Mouse (Mus musculus): Measurements from ENCODE around the gene Enah. TPM values are rescaled to one million over a fixed set of nuclear protein-coding genes. Genes with fewer than 3 reads are reported as not detected.

Gene Enah
- polyA plus RNA-seq, 1 experiment from 2014 or later, result 32.4 TPM

- H3K9me3 ChIP-seq (replicated peaks; ENCODE audit: control insufficient read depth, low read length), result no peaks in the 10 kb centered on the region
- no peak overlapping the region for H3K27ac ChIP-seq (replicated peaks; ENCODE audit: low read depth, low read length)
- no peaks in the 10 kb centered on the region for H3K4me1 ChIP-seq (ENCODE audit: control insufficient read depth, insufficient read depth, low read length)
- WGBS, result 40% methylated on average over 9 of the region's 9 CpGs
- H3K9ac ChIP-seq (replicated peaks; ENCODE audit: low read length), result no peak overlapping the region
- DNase-seq (ENCODE audit: low spot score), result no peak
- no peak for ATAC-seq (replicated peaks; ENCODE audit: insufficient number of reproducible peaks, low FRiP score, low TSS enrichment, low read depth)
- no peak overlapping the region for H3K4me3 ChIP-seq (ENCODE audit: low read depth, low read length)
- H3K36me3 ChIP-seq (replicated peaks; ENCODE audit: control insufficient read depth, insufficient read depth, low read depth, low read length), result no peaks in the 10 kb centered on the region
- H3K4me2 ChIP-seq (ENCODE audit: low read depth, low read length), result no peak overlapping the region
- no peaks in the 10 kb centered on the region for H3K27me3 ChIP-seq (ENCODE audit: control insufficient read depth, insufficient read depth, low read length)
Measured at GRCm38 (mm10) chr1:182055122-182055521, 35.3 kb upstream of the Enah start.

DNA sequence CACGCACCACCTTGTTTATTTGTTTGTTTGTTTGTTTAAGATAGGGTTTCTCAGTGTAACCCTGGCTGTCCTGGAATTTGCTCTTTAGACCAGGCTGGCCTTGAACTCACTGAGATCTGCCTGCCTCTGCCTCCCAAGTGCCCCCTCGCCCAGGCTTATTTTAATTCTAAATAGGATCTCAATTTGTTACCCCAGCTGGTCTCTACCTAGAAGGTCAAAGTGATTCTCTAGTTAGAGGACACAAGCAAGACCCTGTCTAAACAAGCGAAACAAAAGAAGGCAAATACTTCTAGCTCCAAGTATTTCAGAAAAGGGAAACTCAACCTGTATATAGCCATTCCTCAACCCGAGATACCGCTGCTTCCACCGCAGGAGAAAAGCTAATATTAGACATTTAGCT, 34.9 kb upstream of the Enah start:
- Histone ChIP-seq H3K4me1 (ENCODE audit: control insufficient read depth, insufficient read depth, low read length) (no peaks in the 10 kb centered on the region), H3K9ac (replicated peaks; ENCODE audit: low read length) (no peak overlapping the region), H3K4me3 (ENCODE audit: low read depth, low read length) (no peak overlapping the region), H3K27me3 (ENCODE audit: control insufficient read depth, insufficient read depth, low read length) (no peaks in the 10 kb centered on the region), H3K27ac (replicated peaks; ENCODE audit: low read depth, low read length) (no peak overlapping the region), H3K9me3 (replicated peaks; ENCODE audit: control insufficient read depth, low read length) (no peaks in the 10 kb centered on the region), H3K4me2 (ENCODE audit: low read depth, low read length) (no peak overlapping the region), H3K36me3 (replicated peaks; ENCODE audit: control insufficient read depth, insufficient read depth, low read depth, low read length) (no peaks in the 10 kb centered on the region)
- no peak for DNase-seq (ENCODE audit: low spot score)
- WGBS, result 88% methylated on average over 6 of the region's 6 CpGs
- no peak for ATAC-seq (replicated peaks; ENCODE audit: insufficient number of reproducible peaks, low FRiP score, low TSS enrichment, low read depth)

DNA sequence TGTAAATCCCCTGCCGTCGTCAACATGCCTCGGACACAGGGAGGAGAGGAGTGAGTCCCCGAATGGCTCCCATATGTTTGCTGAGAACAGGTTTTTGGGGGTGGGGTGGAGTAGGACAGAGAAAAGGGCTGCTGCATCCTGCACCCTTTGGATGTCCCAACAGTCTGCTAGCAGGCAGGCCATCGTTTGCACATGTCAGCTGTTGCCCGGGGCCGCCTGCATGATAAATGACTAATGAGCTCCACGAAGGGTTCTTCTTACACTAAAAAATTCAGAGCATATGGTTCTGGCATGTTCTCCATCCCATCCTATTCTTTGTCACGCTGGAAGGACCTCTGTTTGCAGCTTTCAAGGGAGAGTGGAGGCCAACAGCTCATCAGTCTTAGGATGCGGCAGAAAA, 33.2 kb upstream of the Enah start:
- Histone ChIP-seq H3K4me3 (ENCODE audit: low read depth, low read length) (no peak overlapping the region), H3K27ac (replicated peaks; ENCODE audit: low read depth, low read length) (0 out of 2 replicates have a peak overlapping the region, but pooled peaks have one; percentile 6), H3K27me3 (ENCODE audit: control insufficient read depth, insufficient read depth, low read length) (no peaks in the 10 kb centered on the region), H3K36me3 (replicated peaks; ENCODE audit: control insufficient read depth, insufficient read depth, low read depth, low read length) (no peaks in the 10 kb centered on the region), H3K9me3 (replicated peaks; ENCODE audit: control insufficient read depth, low read length) (no peaks in the 10 kb centered on the region), H3K4me1 (ENCODE audit: control insufficient read depth, insufficient read depth, low read length) (no peaks in the 10 kb centered on the region), H3K4me2 (ENCODE audit: low read depth, low read length) (no peak overlapping the region), H3K9ac (replicated peaks; ENCODE audit: low read length) (0 out of 2 replicates have a peak overlapping the region, but pooled peaks have one; percentile 13)
- DNase-seq (ENCODE audit: low spot score), result peak; percentile 53
- ATAC-seq (replicated peaks; ENCODE audit: insufficient number of reproducible peaks, low FRiP score, low TSS enrichment, low read depth), result no peak
- 40% methylated on average over 10 of the region's 10 CpGs for WGBS

DNA sequence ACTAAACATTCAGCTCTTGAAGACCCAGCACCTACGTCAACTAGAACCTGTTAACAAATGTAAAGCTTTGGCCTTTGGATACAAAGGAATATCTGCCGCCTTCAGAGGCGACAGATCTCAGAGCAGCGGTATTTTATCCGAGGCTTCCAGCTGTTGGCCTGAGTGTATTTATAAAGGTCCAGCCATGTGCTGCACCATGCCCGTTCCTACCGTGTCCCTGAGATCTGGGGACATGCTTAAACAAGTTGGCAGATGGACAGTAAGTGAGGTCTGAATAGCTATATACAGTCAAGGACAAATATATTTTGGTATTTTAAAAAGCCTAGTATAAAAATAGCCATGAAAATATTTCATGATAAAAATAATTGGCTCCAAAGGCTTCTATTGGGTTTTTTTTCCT, 32.6 kb upstream of the Enah start:
- no peak overlapping the region for H3K4me2 ChIP-seq (ENCODE audit: low read depth, low read length)
- H3K36me3 ChIP-seq (replicated peaks; ENCODE audit: control insufficient read depth, insufficient read depth, low read depth, low read length), result no peaks in the 10 kb centered on the region
- no peak for DNase-seq (ENCODE audit: low spot score)
- no peak overlapping the region for H3K9ac ChIP-seq (replicated peaks; ENCODE audit: low read length)
- no peak overlapping the region for H3K27ac ChIP-seq (replicated peaks; ENCODE audit: low read depth, low read length)
- H3K9me3 ChIP-seq (replicated peaks; ENCODE audit: control insufficient read depth, low read length), result no peaks in the 10 kb centered on the region
- ATAC-seq (replicated peaks; ENCODE audit: insufficient number of reproducible peaks, low FRiP score, low TSS enrichment, low read depth), result no peak
- H3K4me1 ChIP-seq (ENCODE audit: control insufficient read depth, insufficient read depth, low read length), result no peaks in the 10 kb centered on the region
- no peaks in the 10 kb centered on the region for H3K27me3 ChIP-seq (ENCODE audit: control insufficient read depth, insufficient read depth, low read length)
- no peak overlapping the region for H3K4me3 ChIP-seq (ENCODE audit: low read depth, low read length)
- WGBS, result 75% methylated on average over 7 of the region's 7 CpGs

DNA sequence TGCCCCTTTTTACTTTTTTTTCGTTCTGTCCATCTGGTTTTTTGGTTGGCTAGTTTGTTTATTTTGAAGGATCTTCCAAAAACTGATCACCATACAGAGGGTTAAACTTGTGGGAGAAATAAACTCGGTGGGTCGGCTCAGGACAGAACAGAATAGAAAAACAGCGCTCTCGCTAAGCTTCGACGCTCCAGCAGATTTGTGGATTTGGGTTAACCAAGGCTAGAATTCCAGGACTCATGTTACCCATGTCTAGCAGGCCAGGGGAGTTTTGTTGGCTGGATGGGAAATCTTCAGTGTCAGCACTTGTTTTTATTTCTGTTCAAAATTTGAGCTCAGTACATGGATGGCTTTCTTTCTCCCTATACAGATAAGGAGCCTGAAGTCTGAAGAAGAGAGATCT, 30.0 kb upstream of the Enah start:
- DNase-seq (ENCODE audit: low spot score), result no peak
- Histone ChIP-seq H3K4me2 (ENCODE audit: low read depth, low read length) (no peak overlapping the region), H3K9me3 (replicated peaks; ENCODE audit: control insufficient read depth, low read length) (no peaks in the 10 kb centered on the region), H3K4me1 (ENCODE audit: control insufficient read depth, insufficient read depth, low read length) (no peaks in the 10 kb centered on the region), H3K36me3 (replicated peaks; ENCODE audit: control insufficient read depth, insufficient read depth, low read depth, low read length) (no peaks in the 10 kb centered on the region), H3K4me3 (ENCODE audit: low read depth, low read length) (no peak overlapping the region), H3K9ac (replicated peaks; ENCODE audit: low read length) (no peak overlapping the region), H3K27me3 (ENCODE audit: control insufficient read depth, insufficient read depth, low read length) (no peaks in the 10 kb centered on the region), H3K27ac (replicated peaks; ENCODE audit: low read depth, low read length) (no peak overlapping the region)
- 64% methylated on average over 7 of the region's 7 CpGs for whole genome bisulfite sequencing
- ATAC-seq (replicated peaks; ENCODE audit: insufficient number of reproducible peaks, low FRiP score, low TSS enrichment, low read depth), result no peak

DNA sequence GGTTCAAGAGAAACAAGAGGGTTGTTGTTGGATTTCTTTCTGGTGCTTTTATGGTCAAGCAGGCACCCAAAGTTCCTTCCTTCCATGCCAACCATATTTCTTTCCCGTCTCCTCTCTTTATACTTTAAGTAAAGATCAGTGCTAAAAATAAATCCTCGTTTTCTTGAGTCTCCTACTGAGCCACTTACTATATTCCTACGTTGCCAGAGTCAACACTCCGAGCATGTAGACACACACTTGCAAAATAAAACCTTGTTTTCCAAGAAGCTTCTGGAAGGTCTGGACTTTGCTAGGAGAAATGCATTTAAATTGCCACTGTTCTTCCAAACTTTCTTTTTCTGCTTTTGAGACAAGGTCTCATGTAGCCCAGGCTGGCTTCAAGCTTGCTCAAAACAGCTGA, 28.3 kb upstream of the Enah start:
- H3K27ac ChIP-seq (replicated peaks; ENCODE audit: low read depth, low read length), result no peak overlapping the region
- no peaks in the 10 kb centered on the region for H3K4me1 ChIP-seq (ENCODE audit: control insufficient read depth, insufficient read depth, low read length)
- H3K4me3 ChIP-seq (ENCODE audit: low read depth, low read length), result no peak overlapping the region
- H3K4me2 ChIP-seq (ENCODE audit: low read depth, low read length), result no peak overlapping the region
- H3K9ac ChIP-seq (replicated peaks; ENCODE audit: low read length), result no peak overlapping the region
- no peak for DNase-seq (ENCODE audit: low spot score)
- WGBS, result 88% methylated on average over 4 of the region's 4 CpGs
- no peak for ATAC-seq (replicated peaks; ENCODE audit: insufficient number of reproducible peaks, low FRiP score, low TSS enrichment, low read depth)
- H3K36me3 ChIP-seq (replicated peaks; ENCODE audit: control insufficient read depth, insufficient read depth, low read depth, low read length), result no peaks in the 10 kb centered on the region
- H3K9me3 ChIP-seq (replicated peaks; ENCODE audit: control insufficient read depth, low read length), result no peaks in the 10 kb centered on the region
- H3K27me3 ChIP-seq (ENCODE audit: control insufficient read depth, insufficient read depth, low read length), result no peaks in the 10 kb centered on the region

- no peaks in the 10 kb centered on the region for H3K36me3 ChIP-seq (replicated peaks; ENCODE audit: control insufficient read depth, insufficient read depth, low read depth, low read length)
- H3K4me3 ChIP-seq (ENCODE audit: low read depth, low read length), result no peak overlapping the region
- H3K27ac ChIP-seq (replicated peaks; ENCODE audit: low read depth, low read length), result no peak overlapping the region
- H3K9me3 ChIP-seq (replicated peaks; ENCODE audit: control insufficient read depth, low read length), result no peaks in the 10 kb centered on the region
- no peaks in the 10 kb centered on the region for H3K27me3 ChIP-seq (ENCODE audit: control insufficient read depth, insufficient read depth, low read length)
- DNase-seq (ENCODE audit: low spot score), result no peak
- H3K4me1 ChIP-seq (ENCODE audit: control insufficient read depth, insufficient read depth, low read length), result no peaks in the 10 kb centered on the region
- WGBS, result 86% methylated on average over 3 of the region's 3 CpGs
- no peak overlapping the region for H3K9ac ChIP-seq (replicated peaks; ENCODE audit: low read length)
- H3K4me2 ChIP-seq (ENCODE audit: low read depth, low read length), result no peak overlapping the region
- ATAC-seq (replicated peaks; ENCODE audit: insufficient number of reproducible peaks, low FRiP score, low TSS enrichment, low read depth), result no peak
Measured at GRCm38 (mm10) chr1:182047016-182047690, 27.4 kb upstream of the Enah start.

DNA sequence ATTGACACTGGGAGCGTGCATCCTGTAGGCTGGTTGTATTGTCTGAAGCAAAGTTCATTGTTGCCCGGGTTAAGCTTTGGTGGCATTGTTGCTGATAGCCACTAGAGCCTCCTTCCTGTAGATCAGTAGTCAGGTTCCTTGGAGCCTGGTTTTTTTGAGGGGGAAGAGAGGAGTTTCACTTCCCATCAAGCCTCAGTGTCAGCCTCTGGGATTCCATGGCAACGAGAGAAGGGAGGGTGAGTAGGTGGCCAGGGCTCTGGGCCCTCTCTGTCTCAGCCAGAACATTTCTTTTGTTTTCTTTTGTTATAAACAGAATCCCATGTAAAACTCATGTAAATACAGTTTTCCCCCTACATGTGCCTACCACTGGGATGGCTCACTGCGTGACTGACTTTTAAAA, 25.4 kb upstream of the Enah start:
- no peaks in the 10 kb centered on the region for H3K36me3 ChIP-seq (replicated peaks; ENCODE audit: control insufficient read depth, insufficient read depth, low read depth, low read length)
- no peak for DNase-seq (ENCODE audit: low spot score)
- WGBS, result 78% methylated on average over 4 of the region's 4 CpGs
- no peaks in the 10 kb centered on the region for H3K4me1 ChIP-seq (ENCODE audit: control insufficient read depth, insufficient read depth, low read length)
- ATAC-seq (replicated peaks; ENCODE audit: insufficient number of reproducible peaks, low FRiP score, low TSS enrichment, low read depth), result no peak
- H3K4me3 ChIP-seq (ENCODE audit: low read depth, low read length), result no peak overlapping the region
- no peaks in the 10 kb centered on the region for H3K9me3 ChIP-seq (replicated peaks; ENCODE audit: control insufficient read depth, low read length)
- H3K9ac ChIP-seq (replicated peaks; ENCODE audit: low read length), result no peak overlapping the region
- no peaks in the 10 kb centered on the region for H3K27me3 ChIP-seq (ENCODE audit: control insufficient read depth, insufficient read depth, low read length)
- H3K4me2 ChIP-seq (ENCODE audit: low read depth, low read length), result no peak overlapping the region
- H3K27ac ChIP-seq (replicated peaks; ENCODE audit: low read depth, low read length), result no peak overlapping the region
